Mouse (Mus musculus): Measurements from ENCODE around the gene Wdfy1. TPM values are rescaled to one million over a fixed set of nuclear protein-coding genes. Genes with fewer than 3 reads are reported as not detected.

The Wdfy1 gene
- total RNA-seq, 2 experiments from 2014 or later: 43.7 to 45.9 TPM

- intact Hi-C loops (cut with DNase I): loop anchor here (10.0 kb wide), 1 partner anchor 400 kb away; no protein-coding TSS in a partner anchor
- DNase-seq (ENCODE audit: extremely low spot score in 1 of 2, low spot score in 2 of 2): no peak
- no peak overlapping the region for H3K27ac ChIP-seq
- H3K4me3 ChIP-seq: no peak overlapping the region
- no peak for TF ChIP-seq CTCF (IDR thresholded peaks at IDR 0.05)
Measured at GRCm38 (mm10) chr1:79704672-79705071, 71.3 kb downstream of the Wdfy1 start.

- DNase-seq (ENCODE audit: extremely low spot score in 1 of 2, low spot score in 2 of 2): no peak
- intact Hi-C loops (cut with DNase I): loop anchor here (10.0 kb wide), 1 partner anchor 401 kb away; no protein-coding TSS in a partner anchor
- Histone ChIP-seq H3K4me3 (no peak overlapping the region), H3K27ac (no peak overlapping the region)
- no peak for TF ChIP-seq CTCF (IDR thresholded peaks at IDR 0.05)
Measured at GRCm38 (mm10) chr1:79703520-79703919, 72.4 kb downstream of the Wdfy1 start.

GRCm38 (mm10) chr1:79698506-79698905 lies 77.4 kb downstream of the Wdfy1 start:
- H3K27ac ChIP-seq: no peak overlapping the region
- no peak for TF ChIP-seq CTCF (IDR thresholded peaks at IDR 0.05)

GRCm38 (mm10) chr1:79697382-79697781 lies 78.6 kb downstream of the Wdfy1 start:
- H3K27ac ChIP-seq: no peak overlapping the region
- TF ChIP-seq CTCF (IDR thresholded peaks at IDR 0.05): no peak
- H3K4me3 ChIP-seq: no peak overlapping the region
- peak; percentile 21 to 30 for DNase-seq (ENCODE audit: extremely low spot score in 1 of 2, low spot score in 2 of 2)
- intact Hi-C loops (cut with DNase I): no loop called here

More at GRCm38 (mm10) chr1:79698506-79698905, 77.4 kb downstream of the Wdfy1 start:
- DNase-seq (ENCODE audit: extremely low spot score in 1 of 2, low spot score in 2 of 2): no peak
- H3K4me3 ChIP-seq: no peak overlapping the region
- intact Hi-C loops (cut with DNase I): no loop called here

GRCm38 (mm10) chr1:79696933-79697332 lies 79.0 kb downstream of the Wdfy1 start:
- no peak for TF ChIP-seq CTCF (IDR thresholded peaks at IDR 0.05)
- intact Hi-C loops (cut with DNase I): no loop called here
- DNase-seq (ENCODE audit: extremely low spot score in 1 of 2, low spot score in 2 of 2): no peak
- Histone ChIP-seq H3K27ac (no peak overlapping the region), H3K4me3 (no peak overlapping the region)

GRCm38 (mm10) chr1:79692482-79692881 lies 83.5 kb downstream of the Wdfy1 start:
- no peak for TF ChIP-seq CTCF (IDR thresholded peaks at IDR 0.05)
- Histone ChIP-seq H3K4me3 (no peak overlapping the region), H3K27ac (no peak overlapping the region)
- no peak for DNase-seq (ENCODE audit: extremely low spot score in 1 of 2, low spot score in 2 of 2)
- intact Hi-C loops (cut with DNase I): no loop called here

- DNase-seq (ENCODE audit: extremely low spot score in 1 of 2, low spot score in 2 of 2): no peak
- intact Hi-C loops (cut with DNase I): no loop called here
- Histone ChIP-seq H3K4me3 (no peak overlapping the region), H3K27ac (no peak overlapping the region)
- TF ChIP-seq CTCF (IDR thresholded peaks at IDR 0.05): no peak
Measured at GRCm38 (mm10) chr1:79687254-79687653, 88.7 kb downstream of the Wdfy1 start.

GRCm38 (mm10) chr1:79684027-79684426 lies 91.9 kb downstream of the Wdfy1 start:
- H3K27ac ChIP-seq: no peak overlapping the region
- no peak for TF ChIP-seq CTCF (IDR thresholded peaks at IDR 0.05)
- intact Hi-C loops (cut with DNase I): loop anchor here (5.0 kb wide), 1 partner anchor 1157 kb away; no protein-coding TSS in a partner anchor
- no peak overlapping the region for H3K4me3 ChIP-seq
- no peak for DNase-seq (ENCODE audit: extremely low spot score in 1 of 2, low spot score in 2 of 2)

GRCm38 (mm10) chr1:79682936-79683335 lies 93.0 kb downstream of the Wdfy1 start:
- intact Hi-C loops (cut with DNase I): loop anchor here (1.0 to 5.0 kb wide), 2 partner anchors 959 to 1156 kb away; no protein-coding TSS in a partner anchor
- no peak for DNase-seq (ENCODE audit: extremely low spot score in 1 of 2, low spot score in 2 of 2)
- TF ChIP-seq CTCF (IDR thresholded peaks at IDR 0.05): peak; percentile 68
- Histone ChIP-seq H3K4me3 (no peak overlapping the region), H3K27ac (no peak overlapping the region)

- DNase-seq (ENCODE audit: extremely low spot score in 1 of 2, low spot score in 2 of 2): no peak
- no peak overlapping the region for H3K27ac ChIP-seq
- intact Hi-C loops (cut with DNase I): loop anchor here (5.0 kb wide), 1 partner anchor 1153 kb away; no protein-coding TSS in a partner anchor
- no peak for TF ChIP-seq CTCF (IDR thresholded peaks at IDR 0.05)
- no peak overlapping the region for H3K4me3 ChIP-seq
Measured at GRCm38 (mm10) chr1:79680777-79681176, 95.2 kb downstream of the Wdfy1 start.

GRCm38 (mm10) chr1:79678117-79678684 lies 97.7 kb downstream of the Wdfy1 start:
- H3K27ac ChIP-seq: no peak overlapping the region
- no peak for TF ChIP-seq CTCF (IDR thresholded peaks at IDR 0.05)
- intact Hi-C loops (cut with DNase I): no loop called here
- DNase-seq (ENCODE audit: extremely low spot score in 1 of 2, low spot score in 2 of 2): no peak
- no peak overlapping the region for H3K4me3 ChIP-seq

- H3K27ac ChIP-seq: no peak overlapping the region
- DNase-seq (ENCODE audit: extremely low spot score in 1 of 2, low spot score in 2 of 2): no peak
- H3K4me3 ChIP-seq: no peak overlapping the region
- TF ChIP-seq CTCF (IDR thresholded peaks at IDR 0.05): no peak
- intact Hi-C loops (cut with DNase I): no loop called here
Measured at GRCm38 (mm10) chr1:79675716-79676115, 100.2 kb downstream of the Wdfy1 start.
